ENCODE assay signal across 25 mouse cellular contexts in the genomic region with DNA sequence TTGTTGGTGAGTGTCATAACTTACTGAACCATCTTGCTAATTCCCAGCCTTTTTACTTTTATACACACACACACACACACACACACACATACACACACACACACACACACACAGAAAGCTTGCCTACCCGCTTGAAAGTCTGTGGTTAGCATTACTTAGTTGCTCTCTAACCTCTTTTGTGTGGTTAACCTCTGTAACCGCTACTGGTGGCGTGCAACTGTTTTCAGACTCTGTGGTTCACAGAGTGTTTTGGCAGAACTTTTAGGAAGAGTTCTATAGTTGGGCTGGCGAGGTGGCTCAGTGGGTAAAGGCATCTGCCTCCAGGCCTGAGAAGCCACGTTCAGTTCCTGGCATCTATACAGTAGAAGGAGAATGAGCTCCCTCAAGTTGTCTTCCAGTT. TPM values are rescaled to one million over a fixed set of nuclear protein-coding genes. Genes with fewer than 3 reads are reported as not detected.
DNase-seq lines count a peak whose midpoint lies in the region; ATAC-seq and TF ChIP-seq lines count a peak whose summit lies in the region.
"Had no signal": no experiment of that assay in that cellular context is flagged by ENCODE, and none has a peak within 500 bp of the region (broad histone marks: within the 10 kb centered on the region; RNA-seq: fewer than 3 reads in every experiment).

No protein-coding gene starts in this region.

- no peak for TF ChIP-seq POLR2A in thymus, adult 2 months (IDR thresholded peaks at IDR 0.05; ENCODE audit: control insufficient read depth, extremely low read depth, insufficient read depth, low read length, poor library complexity)

- no peak overlapping the region for H3K27ac ChIP-seq in thymus, adult 2 months (ENCODE audit: control insufficient read depth, insufficient read depth, low read length)
- no peak overlapping the region for H3K27ac ChIP-seq in forebrain, embryonic 13.5 days
- H3K27ac ChIP-seq: intestine, embryonic 15.5 days; limb, embryonic 13.5 days; lung, embryonic 15.5 days; midbrain, embryonic 15.5 days; neural tube, embryonic 13.5 days had no signal

- H3K9me3 ChIP-seq in forebrain, embryonic 13.5 days (replicated peaks), result no peaks in the 10 kb centered on the region
- H3K9me3 ChIP-seq: intestine, embryonic 15.5 days; limb, embryonic 13.5 days; lung, embryonic 15.5 days; midbrain, embryonic 15.5 days; neural tube, embryonic 13.5 days had no signal

- no peak for TF ChIP-seq CTCF in thymus, adult 2 months (IDR thresholded peaks at IDR 0.05; ENCODE audit: borderline replicate concordance, control insufficient read depth, extremely low read depth, insufficient read depth, low read length, poor library complexity)

- H3K27me3 ChIP-seq in thymus, adult 2 months (ENCODE audit: control insufficient read depth, insufficient read depth, low read length), result no peaks in the 10 kb centered on the region
- no peaks in the 10 kb centered on the region for H3K27me3 ChIP-seq in forebrain, embryonic 13.5 days
- H3K27me3 ChIP-seq: intestine, embryonic 15.5 days; limb, embryonic 13.5 days; lung, embryonic 15.5 days; midbrain, embryonic 15.5 days; neural tube, embryonic 13.5 days had no signal

- peak; percentile 44 for DNase-seq in thymus, adult 2 months
- no peak for DNase-seq in thymus, adult 18-20 months
- DNase-seq in thymus, postnatal 10 days (ENCODE audit: low spot score in 2 of 2), result peak; percentile 14
- no peak for DNase-seq in right cerebral cortex, postnatal 14 days
- no peak for DNase-seq in layer of hippocampus, adult 11-12 months (ENCODE audit: low spot score)
- no peak for DNase-seq in cerebellum, postnatal 25 days
- DNase-seq: adrenal gland, adult 8-10 months; cerebellum, adult 8-10 months; forebrain, postnatal 0 days; gastrocnemius, postnatal 10 days; heart, postnatal 14 days; kidney, adult 2 months; kidney, postnatal 36 days; spleen, adult 18-20 months had no signal

- no peak overlapping the region for H3K9ac ChIP-seq in forebrain, embryonic 13.5 days
- H3K9ac ChIP-seq: forebrain, postnatal 0 days; intestine, embryonic 15.5 days; limb, embryonic 13.5 days; lung, embryonic 15.5 days; midbrain, embryonic 15.5 days; neural tube, embryonic 13.5 days had no signal

- WGBS in thymus, adult 2 months, result 4% methylated on average over 5 of the region's 5 CpGs
- 91% methylated on average over 5 of the region's 5 CpGs for WGBS in forebrain, embryonic 13.5 days

- H3K4me2 ChIP-seq in forebrain, embryonic 13.5 days, result no peak overlapping the region
- H3K4me2 ChIP-seq: intestine, embryonic 15.5 days; limb, embryonic 13.5 days; liver, embryonic 11.5 days; lung, embryonic 15.5 days; midbrain, embryonic 15.5 days; neural tube, embryonic 13.5 days had no signal

- H3K36me3 ChIP-seq in thymus, adult 2 months (ENCODE audit: control insufficient read depth, insufficient read depth, low read length), result no peaks in the 10 kb centered on the region
- H3K36me3 ChIP-seq in forebrain, embryonic 13.5 days (ENCODE audit: poor library complexity, severe bottlenecking), result peaks cover 85% of the 10 kb centered on the region

- peak; percentile 21; the same call in 1 of the 2 replicates for ATAC-seq in megakaryocyte, adult 5-6 weeks (ENCODE audit: poor library complexity, severe bottlenecking)
- no peak for ATAC-seq in forebrain, embryonic 13.5 days
- ATAC-seq: forebrain, postnatal 0 days; hindbrain, embryonic 16.5 days; intestine, embryonic 15.5 days; midbrain, embryonic 15.5 days had no signal

- H3K4me3 ChIP-seq in thymus, adult 2 months (ENCODE audit: control insufficient read depth, insufficient read depth, low read length), result no peak overlapping the region
- H3K4me3 ChIP-seq in forebrain, embryonic 13.5 days, result no peak overlapping the region
- H3K4me3 ChIP-seq: erythroblast, embryonic 14.5 days; intestine, embryonic 15.5 days; limb, embryonic 13.5 days; lung, embryonic 15.5 days; midbrain, embryonic 15.5 days; myocyte; neural tube, embryonic 13.5 days had no signal

- peaks cover 5% of the 10 kb centered on the region; the same call in 1 of the 2 replicates for H3K4me1 ChIP-seq in thymus, adult 2 months (replicated peaks; ENCODE audit: control insufficient read depth, insufficient read depth, low read length)
- no peaks in the 10 kb centered on the region for H3K4me1 ChIP-seq in forebrain, embryonic 13.5 days
- H3K4me1 ChIP-seq: intestine, embryonic 15.5 days; limb, embryonic 13.5 days; lung, embryonic 15.5 days; midbrain, embryonic 15.5 days; neural tube, embryonic 13.5 days had no signal

RNA-seq across cellular contexts. Expression of a gene that starts 20.6 kb away (rescaled TPM):
- 10.8 and 11.3 TPM in 2 replicates for polyA plus RNA-seq in thymus, adult 2 months (2012; rRNA removed)
- 16.0 and 16.1 TPM in 2 replicates for total RNA-seq in megakaryocyte, adult 5-6 weeks (2015)
- 27.0 and 36.3 TPM in 2 replicates for total RNA-seq in megakaryocyte, adult 5-6 weeks (2017)
- 13.5 and 13.6 TPM in 2 replicates for polyA plus RNA-seq in forebrain, embryonic 13.5 days (2015; fragmentation: Nextera tagmentation; extraction: Ambion mirVana)

RNA-seq across cellular contexts. Expression of a gene that starts 42.9 kb away (rescaled TPM):
- 274 and 275 TPM in 2 replicates for polyA plus RNA-seq in thymus, adult 2 months (2012; rRNA removed)
- total RNA-seq in megakaryocyte, adult 5-6 weeks (2015), result 1,230 and 1,275 TPM in 2 replicates
- 215 and 239 TPM in 2 replicates for total RNA-seq in megakaryocyte, adult 5-6 weeks (2017)
- 322 and 336 TPM in 2 replicates for polyA plus RNA-seq in forebrain, embryonic 13.5 days (2015; fragmentation: Nextera tagmentation; extraction: Ambion mirVana)

Comparison
In these comparisons a context has a peak if more than half of its experiments do, and no peak if none do; other contexts are left out.
1. DNase-seq: peak in thymus, adult 2 months (single experiment) and thymus, postnatal 10 days (2 of 2); none in thymus, adult 18-20 months (0 of 2), right cerebral cortex, postnatal 14 days (single experiment), layer of hippocampus, adult 11-12 months (single experiment) and cerebellum, postnatal 25 days (0 of 2).